Mouse (Mus musculus): ENCODE measurements around the gene Ryr3. TPM values are rescaled to one million over a fixed set of nuclear protein-coding genes. Genes with fewer than 3 reads are reported as not detected.

Gene Ryr3
- polyA plus RNA-seq, 1 experiment from 2014 or later, result 0.24 TPM

- DNase-seq (ENCODE audit: low spot score), result no peak
- H3K36me3 ChIP-seq, result no peaks in the 10 kb centered on the region
- no peaks in the 10 kb centered on the region for H3K9me3 ChIP-seq (replicated peaks)
- H3K27ac ChIP-seq, result no peak overlapping the region
- H3K4me1 ChIP-seq, result no peaks in the 10 kb centered on the region
- WGBS, result 82% methylated on average over 2 of the region's 2 CpGs
- H3K4me3 ChIP-seq, result no peak overlapping the region
- no peaks in the 10 kb centered on the region for H3K27me3 ChIP-seq (ENCODE audit: low read depth, poor library complexity, severe bottlenecking)
Measured at GRCm38 (mm10) chr2:112593322-112593721, 623.6 kb downstream of the Ryr3 start.

- H3K27me3 ChIP-seq (ENCODE audit: low read depth, poor library complexity, severe bottlenecking), result no peaks in the 10 kb centered on the region
- no peak for DNase-seq (ENCODE audit: low spot score)
- H3K4me3 ChIP-seq, result no peak overlapping the region
- H3K4me1 ChIP-seq, result no peaks in the 10 kb centered on the region
- H3K27ac ChIP-seq, result no peak overlapping the region
- H3K9me3 ChIP-seq (replicated peaks), result no peaks in the 10 kb centered on the region
- no peaks in the 10 kb centered on the region for H3K36me3 ChIP-seq
- WGBS, result 92% methylated on average over 6 of the region's 6 CpGs
Measured at GRCm38 (mm10) chr2:112591451-112591871, 625.4 kb downstream of the Ryr3 start.

- no peaks in the 10 kb centered on the region for H3K9me3 ChIP-seq (replicated peaks)
- H3K27me3 ChIP-seq (ENCODE audit: low read depth, poor library complexity, severe bottlenecking), result no peaks in the 10 kb centered on the region
- no peak overlapping the region for H3K4me3 ChIP-seq
- no peaks in the 10 kb centered on the region for H3K36me3 ChIP-seq
- WGBS, result 90% methylated on average over 7 of the region's 7 CpGs
- DNase-seq (ENCODE audit: low spot score), result no peak
- H3K27ac ChIP-seq, result no peak overlapping the region
- no peaks in the 10 kb centered on the region for H3K4me1 ChIP-seq
Measured at GRCm38 (mm10) chr2:112590985-112591384, 625.9 kb downstream of the Ryr3 start.

Small RNA genes lying within 50 kb of the gene (microRNA-seq; reads per million reads assigned to microRNA genes)
- not detected for gene Gm44374

Other genes with a start within 250 kb of the Ryr3 start
- not detected in 2 replicates for gene Tmco5b, start 68.6 kb upstream of the Ryr3 start, polyA plus RNA-seq (2016; fragmentation: Nextera tagmentation; extraction: Ambion mirVana)
- gene Fmn1, start 110.6 kb upstream of the Ryr3 start, polyA plus RNA-seq (2016; fragmentation: Nextera tagmentation; extraction: Ambion mirVana), result 2.9 and 3.3 TPM in 2 replicates